Mouse (Mus musculus) lung, embryonic 15.5 days (tissue): ENCODE results near the gene 9930111J21Rik1. TPM values are rescaled to one million over a fixed set of nuclear protein-coding genes. Genes with fewer than 3 reads are reported as not detected.
"Not testable (repeated sequence)": the region's sequence is repeated elsewhere in the genome, so short reads cannot be mapped to it uniquely, and the experiment has no call there.

Experiments
- ATAC-seq: fragments of 200-750 bp; cut with Nextera tagmentation; 2 replicates; pipeline ENCODE4 v1.8.0; 2017; ENCODE audit warnings: moderate number of reproducible peaks, borderline replicate concordance; ENCODE audit not compliant: low FRiP score, low TSS enrichment; ENCODE audit errors: extremely low read depth
- H3K27ac ChIP-seq: fragments of 300-500 bp; sonication (generic); 2 replicates; pipeline ENCODE4 v1.5.1; 2015; ENCODE audit warnings: moderate library complexity, mild to moderate bottlenecking, inconsistent platforms
- H3K27me3 ChIP-seq: fragments of 300-500 bp; sonication (generic); 2 replicates; pipeline ENCODE4 v1.6.1; 2015; ENCODE audit warnings: inconsistent platforms
- H3K36me3 ChIP-seq: fragments of 300-500 bp; sonication (generic); 2 replicates; pipeline ENCODE4 v1.6.1; 2015; ENCODE audit warnings: inconsistent platforms
- H3K4me1 ChIP-seq: fragments of 300-500 bp; sonication (generic); 2 replicates; pipeline ENCODE4 v1.6.1; 2015; ENCODE audit warnings: inconsistent platforms
- H3K4me2 ChIP-seq: fragments of 300-500 bp; sonication (generic); 2 replicates; pipeline ENCODE4 v1.6.1; 2015; ENCODE audit warnings: inconsistent platforms, mild to moderate bottlenecking, moderate library complexity
- H3K4me3 ChIP-seq: fragments of 300-500 bp; sonication (generic); 2 replicates; pipeline ENCODE4 v1.5.1; 2015; ENCODE audit warnings: mild to moderate bottlenecking, inconsistent platforms
- H3K9ac ChIP-seq: fragments of 300-500 bp; sonication (generic); 2 replicates; pipeline ENCODE4 v1.6.1; 2015; ENCODE audit warnings: inconsistent platforms
- H3K9me3 ChIP-seq: fragments of 300-500 bp; sonication (generic); 2 replicates; pipeline ENCODE4 v1.6.1; 2016; ENCODE audit warnings: inconsistent platforms
- WGBS: fragments of 180-500 bp; shearing (Covaris S2); methylation state at CpG from one replicate; pipeline ENCODE4 v1.1.7; 2015; 5-methylcytosine and 5-hydroxymethylcytosine counted together
- polyA plus RNA-seq: library from polyadenylated mRNA; unstranded; fragments of >200 nt; fragmentation: Nextera tagmentation; extraction: Ambion mirVana; gene quantifications from 2 replicates; pipeline ENCODE4 v1.2.1, GENCODE M21; 2015

Gene 9930111J21Rik1
- polyA plus RNA-seq, 1 experiment from 2014 or later = 0.45 TPM

GRCm38 (mm10) chr11:48978240-48978939 is 808 bp downstream of the 9930111J21Rik1 start, which contains the start of gene Olfr56:
TSS of gene Olfr56 (plus strand) at chr11:48978889.
- H3K9me3 ChIP-seq, H3K9ac ChIP-seq, H3K36me3 ChIP-seq, H3K4me3 ChIP-seq, ATAC-seq, H3K27me3 ChIP-seq, H3K27ac ChIP-seq, H3K4me2 ChIP-seq, H3K4me1 ChIP-seq: not testable (repeated sequence)
- no CpG with 5 or more reads among the region's 1 CpGs for WGBS

- H3K9me3 ChIP-seq, H3K4me1 ChIP-seq, H3K36me3 ChIP-seq, H3K27me3 ChIP-seq, ATAC-seq, H3K9ac ChIP-seq, H3K27ac ChIP-seq, H3K4me2 ChIP-seq, H3K4me3 ChIP-seq: not testable (repeated sequence)
- WGBS = no CpG with 5 or more reads among the region's 1 CpGs
Measured at GRCm38 (mm10) chr11:48974686-48975085, 4.5 kb downstream of the 9930111J21Rik1 start.

GRCm38 (mm10) chr11:48946090-48946489 is 33.1 kb downstream of the 9930111J21Rik1 start, which contains the start of gene Psme2b:
TSS of gene Psme2b (minus strand) at chr11:48946190.
- not testable (repeated sequence) for ATAC-seq, H3K4me1 ChIP-seq, H3K27ac ChIP-seq, H3K4me2 ChIP-seq, H3K9ac ChIP-seq, H3K4me3 ChIP-seq, H3K9me3 ChIP-seq, H3K27me3 ChIP-seq, H3K36me3 ChIP-seq
- 85% methylated on average over 6 of the region's 6 CpGs for WGBS

- H3K4me2 ChIP-seq, H3K4me3 ChIP-seq, H3K9ac ChIP-seq, H3K4me1 ChIP-seq, H3K9me3 ChIP-seq, H3K27me3 ChIP-seq, H3K36me3 ChIP-seq, ATAC-seq: not testable (repeated sequence)
- H3K27ac ChIP-seq = peak overlapping the region; percentile 53
Measured at GRCm38 (mm10) chr11:48939286-48939685, 39.9 kb downstream of the 9930111J21Rik1 start.

- ATAC-seq, H3K4me1 ChIP-seq, H3K9me3 ChIP-seq, H3K9ac ChIP-seq, H3K27ac ChIP-seq, H3K4me2 ChIP-seq, H3K4me3 ChIP-seq, H3K27me3 ChIP-seq, H3K36me3 ChIP-seq: not testable (repeated sequence)
- 20% methylated on average over 1 of the region's 3 CpGs for WGBS
Measured at GRCm38 (mm10) chr11:48935291-48935690, 43.9 kb downstream of the 9930111J21Rik1 start.

GRCm38 (mm10) chr11:48933923-48934322 is 45.3 kb downstream of the 9930111J21Rik1 start:
- not testable (repeated sequence) for ATAC-seq, H3K4me3 ChIP-seq, H3K36me3 ChIP-seq, H3K9me3 ChIP-seq, H3K4me1 ChIP-seq, H3K27ac ChIP-seq, H3K4me2 ChIP-seq, H3K27me3 ChIP-seq, H3K9ac ChIP-seq
- WGBS = 0% methylated on average over 1 of the region's 1 CpGs

- not testable (repeated sequence) for H3K4me3 ChIP-seq, H3K4me1 ChIP-seq, H3K4me2 ChIP-seq, H3K36me3 ChIP-seq, H3K9me3 ChIP-seq, ATAC-seq, H3K27me3 ChIP-seq, H3K27ac ChIP-seq, H3K9ac ChIP-seq
- WGBS = 63% methylated on average over 1 of the region's 1 CpGs
Measured at GRCm38 (mm10) chr11:48933422-48933821, 45.8 kb downstream of the 9930111J21Rik1 start.

- H3K27me3 ChIP-seq, H3K36me3 ChIP-seq, H3K4me3 ChIP-seq, H3K4me1 ChIP-seq, ATAC-seq, H3K9ac ChIP-seq, H3K9me3 ChIP-seq, H3K27ac ChIP-seq, H3K4me2 ChIP-seq: not testable (repeated sequence)
- 65% methylated on average over 1 of the region's 1 CpGs for WGBS
Measured at GRCm38 (mm10) chr11:48928068-48928467, 51.1 kb downstream of the 9930111J21Rik1 start.

- not testable (repeated sequence) for H3K9ac ChIP-seq, ATAC-seq, H3K4me1 ChIP-seq, H3K4me2 ChIP-seq, H3K27me3 ChIP-seq, H3K4me3 ChIP-seq, H3K9me3 ChIP-seq, H3K36me3 ChIP-seq, H3K27ac ChIP-seq
Measured at GRCm38 (mm10) chr11:48926437-48926836, 52.8 kb downstream of the 9930111J21Rik1 start.

- H3K4me2 ChIP-seq, ATAC-seq, H3K27me3 ChIP-seq, H3K9ac ChIP-seq, H3K4me3 ChIP-seq, H3K4me1 ChIP-seq, H3K27ac ChIP-seq, H3K36me3 ChIP-seq, H3K9me3 ChIP-seq: not testable (repeated sequence)
- WGBS = 86% methylated on average over 5 of the region's 5 CpGs
Measured at GRCm38 (mm10) chr11:48923818-48924217, 55.4 kb downstream of the 9930111J21Rik1 start.

- H3K4me3 ChIP-seq = no peak overlapping the region
- no peaks in the 10 kb centered on the region for H3K36me3 ChIP-seq
- no peak overlapping the region for H3K9ac ChIP-seq
- no peak for ATAC-seq
- H3K27ac ChIP-seq = no peak overlapping the region
- no peaks in the 10 kb centered on the region for H3K4me1 ChIP-seq
- H3K27me3 ChIP-seq = no peaks in the 10 kb centered on the region
- H3K9me3 ChIP-seq = no peaks in the 10 kb centered on the region
- no peak overlapping the region for H3K4me2 ChIP-seq
- 52% methylated on average over 3 of the region's 3 CpGs for WGBS
Measured at GRCm38 (mm10) chr11:48918380-48918779, 60.8 kb downstream of the 9930111J21Rik1 start.

- no peak for ATAC-seq
- Histone ChIP-seq H3K27me3 (no peaks in the 10 kb centered on the region), H3K4me1 (no peaks in the 10 kb centered on the region), H3K4me2 (no peak overlapping the region), H3K9ac (no peak overlapping the region), H3K27ac (no peak overlapping the region), H3K9me3 (no peaks in the 10 kb centered on the region), H3K36me3 (no peaks in the 10 kb centered on the region), H3K4me3 (no peak overlapping the region)
- 97% methylated on average over 1 of the region's 1 CpGs for WGBS
Measured at GRCm38 (mm10) chr11:48913611-48914010, 65.6 kb downstream of the 9930111J21Rik1 start.

GRCm38 (mm10) chr11:48908459-48908858 is 70.7 kb downstream of the 9930111J21Rik1 start:
- ATAC-seq = no peak
- no peaks in the 10 kb centered on the region for H3K27me3 ChIP-seq
- H3K4me1 ChIP-seq = no peaks in the 10 kb centered on the region
- H3K9me3 ChIP-seq = no peaks in the 10 kb centered on the region
- 27% methylated on average over 1 of the region's 1 CpGs for WGBS
- no peak overlapping the region for H3K4me2 ChIP-seq
- no peak overlapping the region for H3K27ac ChIP-seq
- no peaks in the 10 kb centered on the region for H3K36me3 ChIP-seq
- no peak overlapping the region for H3K4me3 ChIP-seq
- H3K9ac ChIP-seq = no peak overlapping the region
